In genomic region chr11:88332309-88332934, GRCm38 (mm10) we compare ENCODE assay signal across 19 mouse cellular contexts. TPM values are rescaled to one million over a fixed set of nuclear protein-coding genes. Genes with fewer than 3 reads are reported as not detected.
DNase-seq lines count a peak whose midpoint lies in the region; ATAC-seq lines count a peak whose summit lies in the region.
"Had no signal": no experiment of that assay in that cellular context is flagged by ENCODE, and none has a peak within 500 bp of the region (broad histone marks: within the 10 kb centered on the region; RNA-seq: fewer than 3 reads in every experiment).

No protein-coding gene starts in this region.

- H3K4me2 ChIP-seq in hindbrain, embryonic 15.5 days: no peak overlapping the region
- no peak overlapping the region for H3K4me2 ChIP-seq in neural tube, embryonic 13.5 days
- no peak overlapping the region for H3K4me2 ChIP-seq in neural tube, embryonic 15.5 days
- H3K4me2 ChIP-seq: embryonic facial prominence, embryonic 15.5 days; heart, embryonic 13.5 days; liver, embryonic 13.5 days; midbrain, embryonic 13.5 days had no signal

- H3K27me3 ChIP-seq in hindbrain, embryonic 15.5 days: no peaks in the 10 kb centered on the region
- no peaks in the 10 kb centered on the region for H3K27me3 ChIP-seq in hindbrain, embryonic 10.5 days (ENCODE audit: insufficient read depth, poor library complexity, severe bottlenecking)
- no peaks in the 10 kb centered on the region for H3K27me3 ChIP-seq in neural tube, embryonic 13.5 days
- H3K27me3 ChIP-seq in neural tube, embryonic 15.5 days (replicated peaks): no peaks in the 10 kb centered on the region
- H3K27me3 ChIP-seq: embryonic facial prominence, embryonic 15.5 days; heart, embryonic 13.5 days; liver, embryonic 13.5 days; midbrain, embryonic 13.5 days had no signal

- H3K9me3 ChIP-seq in hindbrain, embryonic 15.5 days: no peaks in the 10 kb centered on the region
- H3K9me3 ChIP-seq in hindbrain, embryonic 10.5 days: no peaks in the 10 kb centered on the region
- no peaks in the 10 kb centered on the region for H3K9me3 ChIP-seq in neural tube, embryonic 13.5 days
- H3K9me3 ChIP-seq in neural tube, embryonic 15.5 days (replicated peaks): no peaks in the 10 kb centered on the region
- H3K9me3 ChIP-seq: embryonic facial prominence, embryonic 15.5 days; heart, embryonic 13.5 days; liver, embryonic 13.5 days; midbrain, embryonic 13.5 days had no signal

- H3K4me3 ChIP-seq in hindbrain, embryonic 15.5 days: no peak overlapping the region
- no peak overlapping the region for H3K4me3 ChIP-seq in hindbrain, embryonic 10.5 days
- H3K4me3 ChIP-seq in neural tube, embryonic 13.5 days: no peak overlapping the region
- no peak overlapping the region for H3K4me3 ChIP-seq in neural tube, embryonic 15.5 days (replicated peaks)
- H3K4me3 ChIP-seq: embryonic facial prominence, embryonic 15.5 days; heart, embryonic 13.5 days; layer of hippocampus, adult 2 months; liver, embryonic 13.5 days; midbrain, embryonic 13.5 days had no signal

- H3K9ac ChIP-seq in hindbrain, embryonic 15.5 days: no peak overlapping the region
- H3K9ac ChIP-seq in neural tube, embryonic 13.5 days: no peak overlapping the region
- no peak overlapping the region for H3K9ac ChIP-seq in neural tube, embryonic 15.5 days (replicated peaks)
- H3K9ac ChIP-seq: embryonic facial prominence, embryonic 15.5 days; heart, embryonic 13.5 days; liver, embryonic 13.5 days; midbrain, embryonic 13.5 days had no signal

- H3K27ac ChIP-seq in hindbrain, embryonic 15.5 days (replicated peaks): peak overlapping the region; percentile 49
- H3K27ac ChIP-seq in hindbrain, embryonic 10.5 days: no peak overlapping the region
- peak overlapping the region; percentile 33; the same call in 1 of the 2 replicates for H3K27ac ChIP-seq in neural tube, embryonic 13.5 days (replicated peaks)
- no peak overlapping the region for H3K27ac ChIP-seq in neural tube, embryonic 15.5 days (replicated peaks)
- H3K27ac ChIP-seq: embryonic facial prominence, embryonic 15.5 days; heart, embryonic 13.5 days; layer of hippocampus, adult 2 months; liver, embryonic 13.5 days; midbrain, embryonic 13.5 days had no signal

- DNase-seq in adrenal gland, adult 8-10 months: peak; percentile 38
- DNase-seq in adrenal gland, adult 18-20 months (ENCODE audit: low spot score in 2 of 2): no peak
- no peak for DNase-seq in hindbrain, embryonic 10.5 days (ENCODE audit: low spot score)
- peak; percentile 68 for DNase-seq in mesoderm, embryonic 11.5 days (ENCODE audit: low read depth, low spot score)
- no peak for DNase-seq in layer of hippocampus, adult 9-11 months
- DNase-seq: heart, postnatal 4 days; kidney, adult 9 months; liver, embryonic 13.5 days; lung, postnatal 36 days; thymus, adult 18-20 months had no signal

- peaks cover 28% of the 10 kb centered on the region for H3K4me1 ChIP-seq in hindbrain, embryonic 15.5 days (replicated peaks)
- H3K4me1 ChIP-seq in hindbrain, embryonic 10.5 days (replicated peaks): peaks cover 41% of the 10 kb centered on the region
- H3K4me1 ChIP-seq in neural tube, embryonic 13.5 days (replicated peaks): peaks cover 56% of the 10 kb centered on the region
- H3K4me1 ChIP-seq in neural tube, embryonic 15.5 days: peaks cover 23% of the 10 kb centered on the region; the same call in 1 of the 2 replicates
- H3K4me1 ChIP-seq: liver, embryonic 13.5 days had no signal

- H3K36me3 ChIP-seq in hindbrain, embryonic 15.5 days: no peaks in the 10 kb centered on the region
- H3K36me3 ChIP-seq in hindbrain, embryonic 10.5 days: peaks cover 19% of the 10 kb centered on the region
- H3K36me3 ChIP-seq in neural tube, embryonic 13.5 days: no peaks in the 10 kb centered on the region
- no peaks in the 10 kb centered on the region for H3K36me3 ChIP-seq in neural tube, embryonic 15.5 days
- H3K36me3 ChIP-seq: liver, embryonic 13.5 days had no signal

- no peak for ATAC-seq in hindbrain, embryonic 15.5 days (ENCODE audit: low FRiP score, low read depth)
- no peak for ATAC-seq in neural tube, embryonic 13.5 days (ENCODE audit: low read depth)
- no peak for ATAC-seq in neural tube, embryonic 15.5 days (ENCODE audit: low FRiP score)
- ATAC-seq: midbrain, embryonic 13.5 days had no signal

- WGBS in hindbrain, embryonic 15.5 days: 63% methylated on average over 8 of the region's 8 CpGs
- 90% methylated on average over 8 of the region's 8 CpGs for WGBS in hindbrain, embryonic 10.5 days
- 61% methylated on average over 8 of the region's 8 CpGs for WGBS in neural tube, embryonic 13.5 days
- 51% methylated on average over 8 of the region's 8 CpGs for WGBS in neural tube, embryonic 15.5 days

RNA-seq across cellular contexts. Expression of gene Ccdc182, which starts 38.6 kb away (rescaled TPM):
- total RNA-seq in adrenal gland, adult 8-10 months (2022): under 1 TPM in 1 of 4 experiments, not detected in 3; 0.40 TPM
- total RNA-seq in adrenal gland, adult 18-20 months (2021): not detected
- 0.17 and 0.29 TPM in 2 replicates for polyA plus RNA-seq in hindbrain, embryonic 15.5 days (2015; fragmentation: Nextera tagmentation; extraction: Ambion mirVana)
- 7.9 and 11.8 TPM in 2 replicates for polyA plus RNA-seq in hindbrain, embryonic 10.5 days (2016; fragmentation: Nextera tagmentation; extraction: Ambion mirVana)
- 3.1 and 4.1 TPM in 2 replicates for polyA plus RNA-seq in neural tube, embryonic 13.5 days (2015; fragmentation: Nextera tagmentation; extraction: Ambion mirVana)
- polyA plus RNA-seq in neural tube, embryonic 15.5 days (2015; fragmentation: Nextera tagmentation; extraction: Ambion mirVana): 0.13 and 0.15 TPM in 2 replicates
- total RNA-seq: heart, postnatal 4 days; layer of hippocampus, adult 2 months; left cerebral cortex, adult 8-10 months had no signal
- polyA plus RNA-seq: embryonic facial prominence, embryonic 15.5 days; gonadal fat pad, adult 2 months; heart, embryonic 13.5 days; liver, embryonic 13.5 days had no signal

Comparison
In these comparisons a context has a peak if more than half of its experiments do, and no peak if none do; other contexts are left out.
1. DNase-seq: peak in adrenal gland, adult 8-10 months (single experiment) and mesoderm, embryonic 11.5 days (single experiment); none in adrenal gland, adult 18-20 months (0 of 2), hindbrain, embryonic 10.5 days (single experiment) and layer of hippocampus, adult 9-11 months (single experiment).
2. H3K27ac ChIP-seq: peak in hindbrain, embryonic 15.5 days (single experiment) and neural tube, embryonic 13.5 days (single experiment); none in hindbrain, embryonic 10.5 days (single experiment) and neural tube, embryonic 15.5 days (single experiment).